Mouse (Mus musculus) olfactory bulb, adult 2 months (tissue): ENCODE measurements around the gene Dctn3.

ENCODE experiments used
- CTCF ChIP-seq: fragments of 200-500 bp; IDR thresholded peaks from 2 replicates; pipeline ENCODE4 v1.5.1; 2012; ENCODE audit warnings: low read depth, mild to moderate bottlenecking, low read length, moderate library complexity; ENCODE audit not compliant: insufficient read depth
- POLR2A ChIP-seq: fragments of 200-500 bp; IDR thresholded peaks from 2 replicates; pipeline ENCODE4 v1.6.1; 2012; ENCODE audit warnings: mild to moderate bottlenecking, low read depth, low read length, moderate library complexity; ENCODE audit not compliant: insufficient read depth

DNA sequence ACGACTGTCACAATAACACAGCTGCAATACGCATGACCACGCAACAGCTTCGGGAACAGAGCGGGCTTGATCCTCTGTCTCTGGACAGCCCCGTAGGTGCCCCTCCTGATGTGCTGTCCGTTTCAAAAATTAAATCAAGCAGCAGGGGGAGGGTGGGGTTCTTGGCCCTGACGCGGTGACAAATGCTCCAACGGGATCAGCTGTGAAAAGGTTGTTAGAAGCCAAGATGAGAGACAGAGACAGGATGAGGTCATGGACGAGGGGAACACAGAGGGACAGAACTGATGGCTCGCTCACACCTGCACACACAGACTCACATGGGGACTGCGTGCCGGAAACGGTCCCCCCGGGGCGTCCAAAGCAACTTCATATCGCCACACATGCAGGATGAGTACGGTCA, 49.8 kb downstream of the Dctn3 start:
- TF ChIP-seq CTCF (no peak), POLR2A (no peak)
